Mouse (Mus musculus): ENCODE data around the gene Mgrn1.

GRCm38 (mm10) chr16:4850361-4850760, 35.7 kb upstream of the Mgrn1 start:
- TF ChIP-seq RAD21 (IDR thresholded peaks at IDR 0.05; ENCODE audit: low read depth, low read length): no peak
- TF ChIP-seq EP300 (IDR thresholded peaks at IDR 0.05; ENCODE audit: low read depth in 1 of 2, low read length in 2 of 2): no peak
- no peak for TF ChIP-seq CTCF (IDR thresholded peaks at IDR 0.05 in 2 of 3, conservative IDR thresholded peaks at IDR 0.05 in 1 of 3; ENCODE audit: control insufficient read depth in 1 of 3, insufficient read depth in 1 of 3, low read depth in 2 of 3, low read length in 3 of 3, poor library complexity in 1 of 3, severe bottlenecking in 1 of 3)
- TF ChIP-seq NELFE (IDR thresholded peaks at IDR 0.05; ENCODE audit: low read depth, low read length): no peak
- TF ChIP-seq UBTF (IDR thresholded peaks at IDR 0.05; ENCODE audit: borderline replicate concordance, insufficient read depth, low read depth, low read length): no peak
- TF ChIP-seq MAZ (IDR thresholded peaks at IDR 0.05; ENCODE audit: low read depth, low read length): no peak
- TF ChIP-seq E2F4 (IDR thresholded peaks at IDR 0.05; ENCODE audit: borderline replicate concordance, low read depth, low read length): no peak
- TF ChIP-seq POLR2A (IDR thresholded peaks at IDR 0.05; ENCODE audit: control insufficient read depth in 1 of 2, insufficient read depth in 1 of 2, low read depth in 1 of 2, low read length in 2 of 2, poor library complexity in 1 of 2): no peak
- no peak for TF ChIP-seq MYC (IDR thresholded peaks at IDR 0.05; ENCODE audit: low read depth, low read length)
- TF ChIP-seq ZC3H11A (IDR thresholded peaks at IDR 0.05; ENCODE audit: low read depth, low read length): no peak
- no peak for TF ChIP-seq POLR2AphosphoS5 (IDR thresholded peaks at IDR 0.05; ENCODE audit: borderline replicate concordance, low read depth, low read length)
- no peak for TF ChIP-seq HCFC1 (IDR thresholded peaks at IDR 0.05; ENCODE audit: low read depth, low read length)
